Mouse (Mus musculus) mature B cell (primary cell): ENCODE measurements around the gene Bdkrb1.

Experiments used
- in situ Hi-C: fragments of 300-500 bp; cut with MboI; formaldehyde crosslinking; loops from 2 replicates; pipeline ENCODE4 v1.14.3; 2019

Gene Bdkrb1

DNA sequence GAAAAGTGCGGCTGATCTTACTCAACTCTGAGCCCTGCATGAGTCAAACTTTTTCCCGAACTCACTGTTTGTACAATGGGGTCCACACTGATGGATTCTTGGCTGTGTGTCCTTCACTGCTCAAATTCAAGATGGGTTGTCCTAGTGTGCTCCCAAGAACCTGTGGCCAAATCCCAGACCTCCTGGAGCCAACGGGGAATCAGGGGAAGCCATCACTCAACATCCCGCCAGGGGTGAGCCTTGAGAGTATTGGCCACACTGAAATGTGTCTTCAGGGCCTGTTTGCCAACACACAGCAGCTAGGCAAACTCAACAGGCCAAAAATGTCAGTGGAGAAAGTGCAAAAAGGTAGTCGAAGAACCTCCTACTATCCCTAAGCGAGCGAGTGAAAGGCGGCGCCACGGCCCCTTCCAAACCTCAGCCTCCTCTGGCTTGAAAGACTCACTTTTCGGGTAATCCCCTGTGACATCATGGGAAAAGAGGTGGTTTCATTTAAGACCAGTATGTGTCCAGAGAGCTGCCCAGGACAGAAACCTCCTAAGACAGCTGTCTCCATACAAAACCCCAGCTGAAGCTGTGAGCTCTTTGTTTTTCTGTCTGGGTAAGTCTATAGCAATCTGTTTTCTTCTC lies at the start of gene Bdkrb1:
Gene Bdkrb1 (plus strand): TSS at position 505 of the 630 bp plus-strand sequence.
- in situ Hi-C loops: no loop called here

DNA sequence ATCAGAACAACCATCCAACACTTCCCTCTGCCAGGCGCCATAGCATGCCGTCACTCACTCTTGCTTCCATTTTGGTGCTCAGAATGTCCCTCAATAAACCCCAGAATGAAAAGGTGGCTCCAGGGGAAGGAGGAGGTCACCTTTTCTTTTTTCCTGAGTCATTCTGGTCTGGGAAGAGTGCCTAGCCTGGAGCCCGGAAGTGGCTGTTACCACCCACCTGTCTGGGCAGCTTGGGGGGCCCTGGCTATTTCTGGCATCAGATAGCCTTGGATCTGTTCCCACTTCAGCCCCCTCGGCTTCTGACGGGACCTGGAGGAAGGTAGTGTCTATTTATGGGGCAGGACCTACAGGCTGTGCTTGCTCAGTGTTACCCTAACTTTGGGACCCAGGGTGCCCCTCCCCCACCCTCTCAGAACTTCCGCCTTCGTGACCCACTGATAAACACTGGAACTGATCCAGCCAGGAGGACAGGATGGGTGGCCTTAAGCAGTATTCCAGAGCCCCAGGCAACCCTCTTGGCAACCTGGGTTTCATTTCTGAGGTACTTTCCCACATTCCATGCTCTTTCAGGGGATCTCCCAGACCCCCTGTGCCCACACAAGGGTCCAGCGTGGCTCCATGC lies 48.6 kb upstream of the Bdkrb1 start:
- in situ Hi-C loops: no loop called here

DNA sequence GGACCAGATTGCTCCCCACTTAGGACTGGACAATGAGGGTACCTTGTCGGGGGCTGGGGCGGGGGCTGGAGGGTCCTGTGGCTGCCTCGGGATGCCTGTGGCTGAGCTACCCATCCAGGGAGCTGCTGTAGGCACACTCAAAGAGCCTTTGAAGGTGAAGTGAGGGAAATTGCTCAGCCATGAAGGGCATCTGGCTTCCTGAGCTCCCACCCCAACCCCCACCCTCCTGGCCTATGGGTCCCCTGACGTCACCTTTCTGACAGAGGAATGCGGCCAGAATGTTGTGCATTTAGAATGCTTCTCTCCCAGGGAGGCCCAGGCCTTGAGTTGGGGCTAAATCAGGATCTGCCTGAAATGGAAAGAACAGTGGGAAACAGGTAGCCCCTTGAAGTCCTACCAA lies 47.7 kb upstream of the Bdkrb1 start:
- in situ Hi-C loops: no loop called here

DNA sequence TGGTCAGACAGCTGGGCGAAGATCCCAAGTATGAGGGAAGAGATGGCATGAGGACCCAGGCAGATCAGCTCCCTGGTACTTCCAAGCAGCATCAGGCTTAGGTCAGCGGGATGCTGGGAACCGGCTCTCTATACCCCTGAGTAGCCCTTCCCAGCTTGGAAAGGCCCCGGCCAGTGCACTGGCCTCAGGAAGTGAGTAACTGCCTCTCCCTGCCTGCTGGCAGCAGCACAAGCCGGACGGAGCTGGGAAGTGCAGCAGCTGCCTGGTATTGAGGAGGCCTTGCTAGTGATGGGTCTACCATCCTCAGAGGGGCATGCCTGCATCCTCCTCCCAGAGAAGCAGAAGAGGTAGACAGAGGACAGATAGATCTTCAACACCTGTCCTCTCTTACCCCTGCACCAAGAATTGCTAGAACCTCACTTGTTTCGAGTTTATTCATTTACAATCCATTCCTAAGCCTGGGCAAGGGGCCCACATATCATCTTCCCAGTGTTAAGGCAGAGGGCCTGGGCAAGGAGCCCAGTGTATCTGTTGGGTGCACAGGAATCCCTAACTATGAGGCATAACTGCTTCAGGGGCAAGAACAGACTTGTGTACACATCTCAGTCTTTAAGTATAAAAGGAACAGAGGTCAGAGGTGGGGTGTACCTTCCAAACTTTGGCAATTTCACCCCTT lies 45.5 kb upstream of the Bdkrb1 start:
- in situ Hi-C loops: no loop called here

DNA sequence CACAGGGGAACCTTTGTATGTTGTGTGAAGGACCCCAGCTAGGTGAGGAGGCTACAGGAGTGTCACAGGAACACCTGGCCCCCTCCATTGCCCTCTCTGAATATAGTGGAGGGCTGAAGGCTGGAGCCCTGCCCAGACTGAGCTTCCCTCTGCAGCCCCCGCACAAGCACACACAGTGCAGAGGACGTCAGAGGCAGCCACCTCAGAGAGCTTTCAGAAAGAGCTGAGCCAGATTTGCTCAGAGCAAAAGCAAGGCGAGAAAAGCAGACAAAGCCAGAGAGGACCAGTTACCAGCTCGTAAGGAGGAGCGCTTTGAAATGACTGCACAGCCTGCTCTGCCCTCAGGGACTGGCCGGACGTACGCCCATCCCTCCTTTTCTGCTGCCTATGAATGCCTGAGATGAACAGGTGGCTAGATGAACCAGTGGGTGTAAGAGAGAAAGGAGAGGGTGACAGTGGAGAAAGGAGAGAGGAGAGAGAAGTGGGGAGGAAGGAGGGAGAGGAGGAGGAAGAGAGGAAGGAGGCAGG lies 41.8 kb upstream of the Bdkrb1 start:
- in situ Hi-C loops: no loop called here

DNA sequence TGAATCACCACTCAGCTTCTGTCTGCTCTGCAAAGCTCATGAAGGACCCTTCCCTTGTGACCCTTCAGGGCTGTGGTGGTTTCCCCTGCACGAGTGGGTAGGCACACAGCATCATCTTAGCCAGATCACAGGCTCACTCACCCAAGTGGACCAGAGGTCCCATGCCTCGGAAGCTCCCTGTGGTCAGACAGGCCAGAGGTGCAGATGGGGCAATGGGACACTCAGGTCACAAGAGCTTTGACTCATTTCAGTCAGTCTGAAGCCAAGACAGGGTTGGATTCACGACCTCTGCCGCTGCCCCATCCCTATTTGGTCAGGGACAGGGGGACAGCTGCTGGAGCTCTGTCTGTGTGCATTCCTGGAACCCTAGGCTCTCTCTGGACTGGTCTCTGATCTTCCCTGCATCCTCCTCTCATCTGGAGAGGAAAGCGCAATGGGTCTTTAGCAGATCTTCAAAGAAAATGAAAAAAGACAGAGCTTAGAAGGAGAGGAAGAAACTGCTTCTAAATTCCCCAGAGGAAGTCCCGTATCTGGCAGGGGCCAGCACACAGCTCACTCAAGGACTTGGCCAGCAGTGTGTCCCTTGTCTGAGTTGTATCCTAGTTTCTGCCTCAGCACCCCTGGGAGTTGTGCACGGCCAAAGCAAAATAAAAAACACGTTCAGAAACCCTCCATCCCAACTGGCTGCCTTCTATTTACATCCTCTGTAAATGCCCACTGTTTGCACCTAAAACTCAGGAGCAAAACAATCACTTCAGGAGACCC lies 40.6 kb upstream of the Bdkrb1 start:
- in situ Hi-C loops: no loop called here

DNA sequence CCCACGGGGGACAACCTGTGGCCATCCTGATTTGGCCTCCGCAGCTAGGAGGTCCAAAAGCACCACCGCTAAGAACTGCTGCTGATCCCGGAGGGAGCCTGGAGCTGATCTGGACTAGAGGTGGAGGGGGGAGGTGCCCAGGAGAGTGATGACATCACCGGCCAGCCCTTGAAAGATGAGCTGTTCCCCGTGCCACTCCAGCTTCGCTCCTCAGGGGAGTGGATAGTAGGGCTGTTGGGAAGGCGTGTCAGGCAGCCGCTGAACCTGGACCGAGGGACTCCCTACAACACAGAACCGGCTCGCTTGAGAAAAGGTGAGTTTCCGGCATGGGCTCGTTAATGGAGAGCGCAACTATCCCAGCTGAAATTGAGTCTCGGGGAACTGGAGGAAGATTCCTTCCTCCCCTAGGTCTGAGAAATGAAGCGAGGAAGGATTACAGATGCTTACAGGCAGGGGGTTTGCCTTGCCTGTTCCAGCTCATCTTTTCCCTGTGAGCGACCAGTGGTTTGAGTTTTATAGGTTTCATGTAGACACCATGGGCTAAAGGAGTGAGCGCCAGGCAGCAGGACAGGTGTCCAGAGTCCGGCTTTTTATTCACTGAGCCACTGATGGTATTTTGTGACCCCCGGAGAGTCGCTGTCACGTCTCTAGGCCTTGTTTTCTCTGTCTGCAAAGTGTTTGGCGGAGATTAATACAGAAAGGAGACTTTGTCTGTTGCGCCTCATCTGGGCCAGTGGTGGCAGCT lies 39.8 kb upstream of the Bdkrb1 start, which contains the start of gene Bdkrb2:
Gene Bdkrb2 (plus strand): TSS at position 291 of the 745 bp plus-strand sequence.
- in situ Hi-C loops: no loop called here

DNA sequence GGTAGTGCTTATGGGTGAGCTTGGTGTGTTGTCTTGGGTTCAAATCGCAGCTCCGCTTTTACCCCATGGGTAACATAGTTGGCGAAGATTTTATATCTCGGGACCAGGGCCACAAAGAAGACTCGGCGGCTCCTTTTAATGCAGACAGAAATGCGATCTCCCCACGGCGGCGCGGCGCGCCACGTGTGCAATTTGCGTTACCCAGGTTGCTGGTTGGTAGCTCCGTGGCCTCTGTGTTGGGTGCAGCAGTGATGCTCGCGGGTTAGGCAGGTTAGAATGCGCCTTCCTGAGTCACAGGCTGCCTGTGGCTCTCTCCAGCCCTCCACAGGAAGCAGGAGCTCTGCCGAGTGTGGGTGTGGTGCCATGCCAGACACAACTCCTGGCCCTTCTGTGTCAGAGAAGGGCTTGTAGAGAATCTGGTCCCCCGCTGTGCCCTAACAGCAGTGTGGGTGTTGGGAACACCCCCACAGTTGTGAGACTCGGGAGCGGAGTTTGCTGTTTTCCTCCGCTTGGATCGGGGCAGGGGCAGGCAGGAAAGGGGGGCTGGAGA lies 39.1 kb upstream of the Bdkrb1 start:
- in situ Hi-C loops: no loop called here

DNA sequence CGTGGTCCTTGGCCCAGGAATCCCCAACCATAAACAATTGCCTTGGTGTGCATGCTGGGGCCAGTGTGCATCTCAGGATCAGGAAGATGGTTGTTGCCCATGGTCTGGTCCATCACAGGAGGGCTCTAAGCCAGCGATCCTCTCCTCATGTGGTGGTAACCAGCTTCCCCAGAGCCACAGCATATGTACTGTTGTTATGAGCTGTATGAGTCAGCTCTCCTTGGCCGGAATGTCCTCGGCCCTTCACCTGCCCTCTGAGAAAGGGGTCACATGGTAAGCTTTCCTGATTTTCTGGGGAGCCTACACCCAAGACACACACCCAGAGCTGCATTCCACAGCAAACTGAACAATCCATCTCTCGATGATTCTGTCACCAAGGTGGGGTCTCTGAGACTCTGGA lies 37.7 kb upstream of the Bdkrb1 start:
- in situ Hi-C loops: no loop called here

DNA sequence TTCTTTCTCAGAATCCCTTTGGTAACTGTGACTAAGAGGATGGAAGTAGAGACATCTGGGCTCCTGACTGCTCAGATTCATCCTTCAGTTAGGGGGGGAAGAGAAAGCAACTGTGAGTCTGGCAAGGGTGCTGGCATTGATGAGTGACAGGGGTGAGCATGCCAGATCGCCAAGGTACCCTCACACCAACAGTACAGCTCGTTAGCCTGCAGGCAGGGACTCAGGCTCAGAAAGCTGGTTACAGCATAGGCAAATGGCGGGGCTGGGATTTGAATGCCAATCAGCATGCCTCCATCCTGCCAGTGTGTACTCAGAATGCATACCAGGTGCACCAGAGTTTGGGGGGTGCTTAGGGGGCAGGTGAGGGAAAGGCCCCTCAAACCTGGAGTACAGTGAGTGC lies 31.0 kb upstream of the Bdkrb1 start:
- in situ Hi-C loops: no loop called here

DNA sequence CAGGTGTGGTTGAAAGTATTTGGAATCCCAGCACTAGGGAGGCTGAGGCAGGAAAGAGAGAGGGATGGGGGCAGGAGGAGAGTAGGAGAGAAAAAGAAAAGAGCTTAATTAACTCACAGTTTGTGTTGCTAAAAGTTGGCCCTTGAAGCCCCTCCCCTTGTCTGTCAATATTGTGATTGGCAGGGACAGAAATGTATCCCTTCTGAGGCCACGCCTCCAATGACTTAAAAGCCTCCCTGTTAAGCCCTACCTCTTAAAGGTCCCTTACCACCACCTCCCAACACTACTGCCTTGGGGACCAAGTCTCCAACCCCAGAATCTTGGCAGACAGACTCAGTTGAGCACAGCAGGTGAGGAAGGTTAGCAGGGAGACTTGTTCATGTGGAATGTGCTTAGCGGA lies 30.3 kb upstream of the Bdkrb1 start:
- in situ Hi-C loops: no loop called here

DNA sequence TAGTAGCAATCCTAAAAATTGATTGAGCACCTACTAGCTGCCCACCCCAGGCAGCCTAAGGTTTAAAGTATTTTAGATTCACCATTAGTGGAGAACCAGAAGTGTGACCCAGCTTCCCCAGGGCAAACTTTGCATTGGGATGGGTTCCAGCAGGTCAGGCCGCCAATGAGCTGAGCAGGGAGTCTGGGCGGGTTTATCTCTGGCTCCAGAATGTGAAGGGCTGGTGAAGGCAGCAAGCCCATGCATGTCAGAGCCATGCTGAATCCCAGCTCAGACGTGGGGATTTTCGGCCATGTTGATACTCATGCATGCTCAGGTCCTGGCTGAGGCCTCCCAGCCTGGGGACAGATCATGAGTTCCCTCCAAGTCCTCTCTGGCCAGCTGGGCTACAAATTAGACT lies 28.5 kb upstream of the Bdkrb1 start:
- in situ Hi-C loops: no loop called here

DNA sequence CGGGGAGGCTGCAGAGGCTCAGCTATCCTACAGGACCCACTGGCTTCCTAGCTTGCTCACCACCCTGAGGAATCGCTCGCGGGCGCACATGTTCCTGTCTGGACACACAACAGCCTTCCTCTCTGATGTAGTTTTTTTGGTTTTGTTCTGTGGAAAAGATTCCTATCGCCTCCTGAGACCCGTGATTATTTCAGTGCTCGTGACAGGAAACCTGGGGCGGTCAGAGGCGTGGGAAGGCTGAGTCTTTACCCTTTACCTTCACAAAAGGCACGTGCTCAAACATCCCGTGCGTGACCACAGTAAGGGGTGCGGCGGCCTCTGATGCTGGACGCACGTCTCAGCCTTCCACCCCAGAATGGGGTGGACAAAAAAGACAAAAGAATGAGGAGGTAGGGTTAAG lies 22.4 kb upstream of the Bdkrb1 start:
- in situ Hi-C loops: no loop called here

DNA sequence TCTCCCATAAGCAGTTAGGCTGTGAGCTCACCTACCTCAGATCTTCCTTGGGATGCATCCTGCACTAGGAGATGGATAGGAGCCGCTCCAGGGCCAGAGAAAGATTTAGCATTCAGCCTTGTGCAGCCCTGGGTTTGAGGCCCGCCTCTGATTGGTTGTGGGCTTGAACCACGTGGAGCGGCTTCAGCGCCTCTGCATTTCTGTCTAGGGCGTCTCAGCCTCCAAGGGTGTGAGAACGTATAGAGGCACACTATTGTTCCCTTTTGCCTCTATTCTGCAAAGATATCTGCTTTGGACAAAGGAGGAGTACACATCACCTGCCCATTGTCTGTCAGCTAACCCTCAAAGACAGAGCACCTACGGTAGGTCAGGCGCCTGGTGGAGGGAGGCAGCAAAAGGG lies 20.4 kb upstream of the Bdkrb1 start:
- in situ Hi-C loops: no loop called here

DNA sequence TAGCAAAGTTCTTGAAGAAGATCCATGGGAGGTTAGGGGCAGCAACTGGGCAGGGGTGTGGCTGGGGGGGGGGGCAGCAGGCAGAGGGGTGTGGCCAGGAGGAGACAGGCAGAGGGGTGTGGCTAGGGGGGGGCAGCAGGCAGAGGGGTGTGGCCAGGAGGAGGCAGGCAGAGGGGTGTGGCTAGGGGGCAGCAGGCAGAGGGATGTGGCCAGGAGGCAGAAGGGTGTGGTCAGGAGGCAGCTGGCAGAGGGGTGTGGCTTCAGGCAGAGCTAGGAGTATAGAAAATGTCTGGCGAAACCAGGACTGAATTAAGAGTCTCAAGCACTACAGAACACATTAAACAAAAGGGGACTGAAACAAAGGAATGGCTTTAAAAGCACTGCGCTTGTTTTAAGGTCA lies 19.4 kb upstream of the Bdkrb1 start:
- in situ Hi-C loops: no loop called here

DNA sequence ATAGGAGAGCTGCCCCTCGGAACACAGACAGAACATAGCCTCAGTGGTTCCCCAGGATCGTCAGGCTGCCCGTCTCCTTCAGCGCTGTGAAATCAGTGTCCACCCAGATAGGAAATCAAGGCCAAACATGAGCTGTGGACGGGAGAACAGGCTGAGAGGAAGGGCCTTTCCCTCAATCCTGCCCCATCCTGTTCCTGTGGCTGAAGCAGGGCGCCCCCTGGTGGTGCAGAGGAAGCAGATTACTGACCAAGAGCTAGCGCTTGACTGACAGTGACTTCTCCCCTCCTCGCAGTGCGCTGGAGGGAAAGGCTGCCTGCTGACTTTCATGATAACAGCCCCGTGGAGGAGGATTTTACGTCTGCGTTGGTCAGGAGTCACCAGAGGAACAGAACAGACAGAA lies 18.0 kb upstream of the Bdkrb1 start:
- in situ Hi-C loops: no loop called here

DNA sequence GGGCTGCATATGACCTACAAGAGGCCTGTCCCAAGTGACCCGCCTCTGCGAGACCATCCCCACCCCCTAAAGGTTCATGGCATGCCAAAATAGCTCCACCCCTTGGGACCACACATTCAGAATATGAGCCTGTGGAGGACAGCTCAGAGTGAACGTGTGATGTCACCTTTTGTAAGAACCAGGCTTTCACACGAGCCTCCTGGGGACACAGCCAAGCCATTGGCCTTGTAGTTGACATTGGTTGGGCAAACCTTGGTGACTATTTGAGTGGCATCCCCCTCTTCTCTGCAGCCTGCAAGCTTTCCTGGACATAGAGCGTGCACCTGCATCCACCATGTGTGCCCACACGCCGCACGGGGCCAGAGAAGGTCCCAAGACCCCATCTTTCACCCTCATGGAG lies 15.4 kb upstream of the Bdkrb1 start:
- in situ Hi-C loops: no loop called here

DNA sequence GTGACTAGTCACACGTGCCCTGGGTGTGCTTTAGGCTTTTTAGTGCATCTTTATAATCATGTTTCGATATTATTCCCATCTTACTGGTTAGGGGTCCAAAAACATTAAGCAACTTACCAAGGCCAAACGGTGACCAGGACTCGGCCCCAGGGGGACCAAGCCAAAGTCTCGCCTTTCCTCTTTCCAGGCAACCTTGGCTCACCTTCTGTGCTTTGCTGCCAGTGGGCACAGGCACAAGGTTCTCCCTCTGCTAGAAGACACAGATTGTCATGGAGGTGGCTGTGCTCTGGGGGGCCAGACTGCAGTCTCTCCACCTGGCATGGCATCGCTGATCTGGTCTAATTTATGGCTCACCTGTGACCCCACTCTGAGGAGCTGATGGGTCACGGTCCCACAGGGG lies 12.1 kb upstream of the Bdkrb1 start:
- in situ Hi-C loops: no loop called here

DNA sequence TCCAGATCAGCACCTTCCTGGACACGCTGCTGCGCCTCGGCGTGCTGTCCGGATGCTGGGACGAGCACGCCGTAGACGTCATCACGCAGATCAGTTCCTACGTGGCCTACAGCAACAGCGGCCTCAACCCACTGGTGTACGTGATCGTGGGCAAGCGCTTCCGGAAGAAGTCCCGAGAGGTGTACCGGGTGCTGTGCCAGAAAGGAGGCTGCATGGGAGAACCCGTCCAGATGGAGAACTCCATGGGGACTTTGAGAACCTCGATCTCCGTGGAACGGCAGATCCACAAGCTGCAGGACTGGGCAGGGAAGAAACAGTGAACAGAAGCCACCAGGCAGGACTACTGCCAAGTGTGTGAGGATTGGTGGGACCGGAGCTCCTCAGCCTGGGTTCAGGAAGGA lies 10.5 kb upstream of the Bdkrb1 start:
- in situ Hi-C loops: no loop called here

DNA sequence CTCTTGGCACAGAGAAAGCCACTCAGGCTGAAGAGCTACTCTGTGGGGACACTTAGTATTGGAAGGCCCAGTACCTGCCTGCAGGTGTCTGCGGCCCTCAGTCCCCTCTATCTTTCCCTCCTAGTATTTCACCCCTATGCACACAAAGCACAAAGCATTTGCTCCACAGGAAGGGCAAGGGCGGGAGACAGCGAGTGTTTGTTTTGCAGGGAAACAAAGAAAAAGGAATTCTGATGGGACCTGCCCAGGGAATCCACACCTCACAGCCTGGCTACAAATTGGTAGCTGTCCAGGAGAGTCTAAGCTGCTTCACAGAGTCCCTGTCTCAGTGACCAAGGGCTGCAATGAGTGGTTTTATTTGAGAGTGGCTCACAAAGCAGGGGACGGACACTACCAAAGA lies 9.4 kb upstream of the Bdkrb1 start:
- in situ Hi-C loops: no loop called here

DNA sequence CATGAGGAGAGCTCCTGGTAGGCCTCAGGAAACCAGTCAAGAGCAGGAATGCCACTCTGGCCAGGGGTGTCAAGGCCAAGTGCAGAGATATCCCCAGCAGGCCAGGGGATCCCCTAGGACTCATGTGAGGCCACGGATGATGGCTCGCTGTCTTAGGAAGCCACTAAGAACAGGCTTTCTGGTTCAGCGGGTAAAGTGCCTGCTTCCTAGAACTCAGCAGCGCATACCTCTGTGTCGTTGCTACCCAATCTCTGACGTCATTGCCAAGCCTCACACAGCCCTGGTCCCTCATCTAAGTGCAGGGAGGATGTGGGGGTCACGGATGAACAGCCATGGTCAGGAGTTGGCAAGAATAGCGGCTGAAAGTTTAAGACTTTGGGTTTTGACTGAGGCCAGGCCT lies 5.8 kb upstream of the Bdkrb1 start:
- in situ Hi-C loops: no loop called here
